Mouse (Mus musculus): ENCODE results near the gene Gm10053. TPM values are rescaled to one million over a fixed set of nuclear protein-coding genes. Genes with fewer than 3 reads are reported as not detected.

Gene Gm10053
- polyA plus RNA-seq, 1 experiment = 14.2 TPM

DNA sequence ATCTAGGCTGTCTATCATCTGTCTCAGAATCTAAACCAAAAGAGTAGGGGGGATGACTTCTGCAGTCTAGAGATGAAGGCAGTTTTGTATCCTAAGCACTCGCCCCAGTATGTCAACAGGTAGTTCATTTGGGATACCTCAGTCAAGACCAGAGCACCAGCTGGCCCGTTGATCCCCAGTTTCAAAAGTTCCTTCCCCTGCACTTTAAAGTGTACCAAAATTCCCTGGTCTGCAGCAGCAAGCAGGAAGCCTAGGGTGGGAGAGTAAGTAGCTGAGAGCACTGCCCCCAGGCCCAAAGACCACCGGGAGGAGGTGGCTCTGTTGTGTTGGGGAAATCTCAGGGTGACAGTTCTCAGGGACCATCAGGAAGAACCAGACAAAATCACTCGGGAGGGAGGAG is 21.1 kb downstream of the Gm10053 start:
- no peak overlapping the region; the same call in 1 of the 2 replicates for H3K27ac ChIP-seq (ENCODE audit: control insufficient read depth, insufficient read depth, low read depth, low read length)
- TF ChIP-seq POLR2A (IDR thresholded peaks at IDR 0.05; ENCODE audit: control insufficient read depth, low read depth, low read length) (no peak), CTCF (IDR thresholded peaks at IDR 0.05; ENCODE audit: control insufficient read depth, insufficient read depth, insufficient replicate concordance, low read depth, low read length) (no peak)
- peak overlapping the region; percentile 86 for H3K4me3 ChIP-seq (ENCODE audit: control insufficient read depth, low read depth, low read length)
- H3K4me1 ChIP-seq (ENCODE audit: control insufficient read depth, insufficient read depth, low read length) = peaks cover 26% of the 10 kb centered on the region
- H3K36me3 ChIP-seq (ENCODE audit: control insufficient read depth, insufficient read depth, low read length) = no peaks in the 10 kb centered on the region
- H3K27me3 ChIP-seq (ENCODE audit: control insufficient read depth, insufficient read depth, low read length) = no peaks in the 10 kb centered on the region

DNA sequence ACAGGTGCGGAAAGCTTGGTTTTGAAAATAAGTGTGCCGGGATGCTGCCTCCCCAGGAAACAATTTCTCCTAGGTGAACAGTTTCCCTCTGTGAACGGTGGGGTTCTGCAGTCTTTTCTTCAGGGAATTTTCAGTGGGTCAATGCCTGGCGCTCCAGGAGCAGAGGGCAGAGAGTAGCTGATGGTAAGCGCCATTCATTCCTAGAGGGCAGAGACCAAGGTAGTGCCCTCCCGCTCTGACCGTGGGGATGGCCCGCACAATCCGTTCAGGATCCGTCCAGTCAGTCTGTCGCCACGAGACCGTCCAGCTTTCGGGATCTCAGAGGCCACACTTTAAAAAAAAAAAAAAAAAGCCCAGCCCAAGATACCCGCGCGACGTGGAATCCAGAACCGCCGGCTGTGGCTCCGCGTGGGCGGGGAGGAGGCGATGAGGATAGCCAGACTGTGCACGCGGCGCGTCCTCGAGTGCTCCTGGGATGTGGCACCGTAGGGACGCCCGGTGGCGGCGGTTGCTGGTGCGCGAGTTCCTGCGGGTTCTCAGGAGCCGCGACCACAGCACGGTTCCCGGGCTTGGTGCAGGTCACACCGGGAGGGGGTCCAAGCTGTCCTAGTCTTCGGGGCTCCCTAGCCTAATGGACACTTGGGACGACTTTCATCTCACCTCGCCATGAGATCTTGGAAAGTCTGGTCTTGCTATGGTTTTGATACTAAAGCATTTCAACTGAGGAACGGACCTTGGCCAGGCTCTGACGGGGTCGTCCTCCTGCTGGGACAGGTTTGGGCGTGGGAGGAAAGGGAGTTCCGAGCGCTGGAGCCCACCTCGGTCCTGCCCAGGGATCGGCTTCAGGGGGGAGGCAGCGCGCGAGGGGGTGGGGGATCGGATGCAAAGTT is 21.8 kb downstream of the Gm10053 start:
- Histone ChIP-seq H3K27ac (ENCODE audit: control insufficient read depth, insufficient read depth, low read depth, low read length) (peak overlapping the region; percentile 81), H3K4me3 (ENCODE audit: control insufficient read depth, low read depth, low read length) (peak overlapping the region; percentile 86), H3K4me1 (ENCODE audit: control insufficient read depth, insufficient read depth, low read length) (peaks cover 26% of the 10 kb centered on the region), H3K27me3 (ENCODE audit: control insufficient read depth, insufficient read depth, low read length) (no peaks in the 10 kb centered on the region), H3K36me3 (ENCODE audit: control insufficient read depth, insufficient read depth, low read length) (no peaks in the 10 kb centered on the region)
- no peak for TF ChIP-seq CTCF (IDR thresholded peaks at IDR 0.05; ENCODE audit: control insufficient read depth, insufficient read depth, insufficient replicate concordance, low read depth, low read length)

DNA sequence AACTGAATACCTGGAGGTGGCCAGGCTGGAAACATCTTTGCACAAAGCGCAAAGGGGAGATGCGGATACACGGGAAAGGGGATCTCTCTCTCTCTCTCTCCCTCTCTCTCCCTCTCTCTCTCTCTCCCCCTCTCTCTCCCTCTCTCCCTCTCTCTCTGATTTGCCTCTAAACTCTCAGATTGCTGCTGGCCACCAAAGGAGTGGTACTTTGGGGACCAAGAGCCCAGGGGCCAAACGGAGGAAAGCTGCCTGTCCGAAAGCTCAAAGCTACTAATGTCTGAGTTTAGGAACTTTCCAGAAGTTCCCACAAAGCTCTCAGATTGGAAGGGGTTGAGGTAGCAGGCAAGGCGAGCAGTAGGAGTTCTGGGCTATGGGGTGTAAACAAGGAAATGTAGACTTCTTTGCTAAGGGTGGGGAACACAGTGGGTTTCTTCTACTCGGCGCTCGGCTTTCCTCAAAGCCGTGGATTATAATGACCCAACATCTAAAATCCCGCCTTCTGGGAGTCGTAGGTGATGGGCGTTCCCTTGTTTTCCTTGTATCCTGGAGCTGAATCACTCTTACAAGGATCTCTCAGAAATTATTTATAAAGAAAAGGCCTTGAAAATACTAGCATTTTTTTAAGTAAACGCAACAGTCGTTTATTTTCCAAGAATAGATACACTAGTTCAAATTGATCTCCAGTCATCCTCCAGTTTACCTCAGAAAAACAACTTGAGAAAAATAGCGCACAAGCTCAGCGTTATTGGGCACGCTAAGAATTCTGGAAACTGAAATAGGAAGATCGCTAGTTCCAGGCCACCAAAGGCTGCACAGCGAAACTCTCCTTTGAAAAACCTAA is 22.6 kb downstream of the Gm10053 start:
- no peaks in the 10 kb centered on the region for H3K36me3 ChIP-seq (ENCODE audit: control insufficient read depth, insufficient read depth, low read length)

DNA sequence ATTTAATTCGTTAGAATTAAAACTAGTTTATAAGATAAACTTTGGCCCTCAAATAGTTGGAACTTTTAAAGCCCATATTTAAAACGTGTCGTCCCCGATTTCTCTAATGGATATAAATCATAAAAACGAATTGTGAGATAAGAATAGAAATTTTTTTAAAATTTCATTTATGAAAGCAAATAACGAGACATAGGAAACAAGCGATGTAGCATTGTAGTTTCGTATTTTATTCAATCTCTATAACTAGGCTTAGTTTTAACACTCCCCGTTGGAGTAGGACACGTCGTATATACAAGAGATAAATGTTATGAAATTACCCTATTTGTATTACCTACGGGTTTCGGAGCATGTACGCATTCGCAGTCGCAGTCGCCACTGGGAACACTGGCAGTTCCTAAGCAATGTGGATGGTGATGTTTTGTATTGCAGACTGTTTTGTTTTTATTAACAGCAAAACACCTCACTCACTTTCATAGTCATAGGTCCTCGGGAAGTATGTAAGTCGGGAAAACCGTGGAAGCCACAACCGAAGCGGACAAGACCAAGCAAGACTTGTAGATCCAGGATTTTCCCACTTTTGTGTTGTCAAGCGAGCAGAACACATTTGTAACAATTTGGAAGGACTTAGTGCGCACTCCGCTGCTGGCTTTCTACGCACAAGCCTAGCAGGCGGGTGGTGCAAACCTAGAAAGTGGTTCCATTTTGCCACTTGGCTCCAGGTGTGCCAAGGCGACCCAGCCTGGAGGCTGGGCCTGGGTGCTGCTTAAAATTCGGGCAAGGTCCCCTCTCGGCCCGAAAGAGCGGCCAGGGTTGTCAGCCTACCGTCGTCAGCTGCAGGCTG is 23.5 kb downstream of the Gm10053 start:
- TF ChIP-seq POLR2A (IDR thresholded peaks at IDR 0.05; ENCODE audit: control insufficient read depth, low read depth, low read length) (no peak), CTCF (IDR thresholded peaks at IDR 0.05; ENCODE audit: control insufficient read depth, insufficient read depth, insufficient replicate concordance, low read depth, low read length) (no peak)
- peak overlapping the region; percentile 74 for H3K4me3 ChIP-seq (ENCODE audit: control insufficient read depth, low read depth, low read length)
- peaks cover 26% of the 10 kb centered on the region for H3K4me1 ChIP-seq (ENCODE audit: control insufficient read depth, insufficient read depth, low read length)
- no peak overlapping the region for H3K27ac ChIP-seq (ENCODE audit: control insufficient read depth, insufficient read depth, low read depth, low read length)
- H3K36me3 ChIP-seq (ENCODE audit: control insufficient read depth, insufficient read depth, low read length) = no peaks in the 10 kb centered on the region
- H3K27me3 ChIP-seq (ENCODE audit: control insufficient read depth, insufficient read depth, low read length) = no peaks in the 10 kb centered on the region

More for the DNA sequence above, 22.6 kb downstream of the Gm10053 start:
- H3K4me3 ChIP-seq (ENCODE audit: control insufficient read depth, low read depth, low read length) = peak overlapping the region; percentile 86
- no peaks in the 10 kb centered on the region for H3K27me3 ChIP-seq (ENCODE audit: control insufficient read depth, insufficient read depth, low read length)
- H3K27ac ChIP-seq (ENCODE audit: control insufficient read depth, insufficient read depth, low read depth, low read length) = peak overlapping the region; percentile 81
- TF ChIP-seq POLR2A (IDR thresholded peaks at IDR 0.05; ENCODE audit: control insufficient read depth, low read depth, low read length) (no peak), CTCF (IDR thresholded peaks at IDR 0.05; ENCODE audit: control insufficient read depth, insufficient read depth, insufficient replicate concordance, low read depth, low read length) (no peak)
- peaks cover 26% of the 10 kb centered on the region for H3K4me1 ChIP-seq (ENCODE audit: control insufficient read depth, insufficient read depth, low read length)

DNA sequence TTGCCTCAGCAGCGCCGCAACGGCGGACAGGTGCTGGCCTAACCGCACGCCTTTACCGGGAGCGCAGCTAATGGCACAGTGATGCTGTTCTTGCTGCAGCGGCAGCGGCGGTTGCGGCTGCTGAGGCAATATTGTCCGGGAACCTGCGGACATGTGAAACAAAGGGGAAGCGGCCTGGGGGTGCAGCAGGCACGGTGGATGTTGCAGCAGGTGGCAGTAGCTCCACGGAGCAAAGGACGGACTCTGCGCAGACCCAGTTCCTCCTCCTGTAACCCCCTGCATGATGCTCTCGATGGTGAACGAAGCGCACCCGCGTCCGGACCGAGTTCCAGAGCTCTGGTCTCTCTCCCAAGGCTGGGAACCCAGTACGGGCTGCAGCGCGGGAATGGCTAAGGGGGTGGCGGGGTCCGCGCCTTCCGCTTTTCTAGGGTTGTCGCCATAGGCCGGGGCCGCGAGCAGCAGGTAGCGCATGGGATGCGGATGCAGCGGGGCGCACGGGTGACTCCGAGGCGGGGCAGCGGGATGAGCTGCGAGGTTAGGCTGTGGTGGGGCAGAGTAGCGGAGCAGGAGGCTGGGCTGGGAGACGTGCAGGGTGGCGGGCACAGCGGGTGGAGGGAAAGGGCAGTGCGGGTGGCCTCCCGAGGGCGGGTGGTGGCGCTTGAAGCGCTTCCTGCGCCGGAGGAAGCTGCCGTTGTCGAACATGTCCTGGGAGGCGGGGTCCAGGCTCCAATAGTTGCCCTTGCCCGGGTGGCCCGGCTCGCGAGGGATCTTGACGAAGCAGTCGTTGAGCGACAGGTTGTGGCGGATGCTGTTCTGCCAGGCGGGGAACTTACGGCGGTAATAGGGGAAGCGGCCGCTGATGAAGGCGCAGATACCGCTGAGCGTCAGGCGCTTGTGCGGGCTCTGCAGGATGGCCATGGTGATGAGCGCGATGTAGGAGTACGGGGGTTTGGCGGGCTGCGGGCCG is 24.4 kb downstream of the Gm10053 start:
- H3K4me1 ChIP-seq (ENCODE audit: control insufficient read depth, insufficient read depth, low read length) = peaks cover 26% of the 10 kb centered on the region
- H3K36me3 ChIP-seq (ENCODE audit: control insufficient read depth, insufficient read depth, low read length) = no peaks in the 10 kb centered on the region
- H3K27me3 ChIP-seq (ENCODE audit: control insufficient read depth, insufficient read depth, low read length) = no peaks in the 10 kb centered on the region
- peak overlapping the region; percentile 74 for H3K4me3 ChIP-seq (ENCODE audit: control insufficient read depth, low read depth, low read length)
- H3K27ac ChIP-seq (ENCODE audit: control insufficient read depth, insufficient read depth, low read depth, low read length) = no peak overlapping the region
- TF ChIP-seq CTCF (IDR thresholded peaks at IDR 0.05; ENCODE audit: control insufficient read depth, insufficient read depth, insufficient replicate concordance, low read depth, low read length) (no peak), POLR2A (IDR thresholded peaks at IDR 0.05; ENCODE audit: control insufficient read depth, low read depth, low read length) (peak; percentile 19; the same call in 1 of the 2 replicates)

DNA sequence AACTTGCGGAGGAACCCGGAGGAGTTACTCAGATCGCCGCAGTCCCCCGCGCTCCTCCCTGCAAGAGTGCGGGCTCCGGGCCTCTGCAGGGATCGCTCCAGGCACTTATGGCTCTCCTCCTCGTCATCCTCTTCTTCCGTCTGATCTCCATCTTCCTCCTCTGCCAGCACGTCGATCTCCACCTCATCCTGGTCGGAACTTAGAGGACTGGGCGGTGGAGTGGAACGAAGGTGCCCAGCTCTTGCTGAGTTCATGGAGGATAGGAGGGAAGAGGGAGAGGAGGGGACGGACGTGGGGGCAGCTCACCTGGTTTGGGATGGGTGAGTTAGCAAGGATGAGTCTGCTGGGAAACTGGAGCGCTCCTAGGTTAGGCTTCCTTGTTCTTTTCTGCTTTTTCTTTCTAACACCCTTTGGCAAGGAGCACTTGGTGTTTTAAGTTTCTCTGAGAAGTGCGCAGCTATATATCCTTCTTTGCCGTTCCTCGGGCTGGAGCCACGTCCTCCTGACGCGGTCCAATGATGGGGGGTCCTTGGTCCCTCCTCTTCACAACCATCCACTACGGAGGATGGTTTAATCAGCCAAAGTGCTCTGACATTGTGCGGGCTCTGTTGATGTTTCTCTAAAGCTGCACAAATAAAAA is 25.2 kb downstream of the Gm10053 start, which contains the start of gene Foxd4:
Gene Foxd4, minus strand, starts transcription at position 617 of the 640 bp plus-strand sequence.
- Histone ChIP-seq H3K27ac (ENCODE audit: control insufficient read depth, insufficient read depth, low read depth, low read length) (no peak within 1 kb of the TSS), H3K4me3 (ENCODE audit: control insufficient read depth, low read depth, low read length) (peak within 1 kb of the TSS; percentile 74), H3K36me3 (ENCODE audit: control insufficient read depth, insufficient read depth, low read length) (no peaks in the 10 kb centered on the region), H3K4me1 (ENCODE audit: control insufficient read depth, insufficient read depth, low read length) (peaks cover 26% of the 10 kb centered on the region), H3K27me3 (ENCODE audit: control insufficient read depth, insufficient read depth, low read length) (no peaks in the 10 kb centered on the region)
- no peak for TF ChIP-seq POLR2A (IDR thresholded peaks at IDR 0.05; ENCODE audit: control insufficient read depth, low read depth, low read length)
- no peak for TF ChIP-seq CTCF (IDR thresholded peaks at IDR 0.05; ENCODE audit: control insufficient read depth, insufficient read depth, insufficient replicate concordance, low read depth, low read length)

Data from testis, adult 2 months (tissue).